Mouse (Mus musculus): ENCODE data around the gene Gm498. TPM values are rescaled to one million over a fixed set of nuclear protein-coding genes. Genes with fewer than 3 reads are reported as not detected.
A peak's percentile ranks its signal among the peaks of the same experiment; 100 is the strongest.

Gm498 gene
- polyA plus RNA-seq, 1 experiment from 2014 or later: not detected

GRCm38 (mm10) chr7:143834972-143835371, 31.7 kb upstream of the Gm498 start:
- H3K9me3 ChIP-seq (ENCODE audit: low read length): no peaks in the 10 kb centered on the region
- no peaks in the 10 kb centered on the region; the same call in 1 of the 2 replicates for H3K36me3 ChIP-seq (replicated peaks; ENCODE audit: insufficient read depth, low read length)
- H3K9ac ChIP-seq (replicated peaks): no peak overlapping the region
- H3K4me1 ChIP-seq (ENCODE audit: insufficient read depth): peaks cover 29% of the 10 kb centered on the region
- no peak for ATAC-seq
- no peak for DNase-seq
- no peak overlapping the region; the same call in 1 of the 2 replicates for H3K27ac ChIP-seq (ENCODE audit: low read depth)
- no peak overlapping the region for H3K4me2 ChIP-seq (ENCODE audit: low read depth, low read length)
- H3K4me3 ChIP-seq (ENCODE audit: low read depth, low read length): no peak overlapping the region
- TF ChIP-seq EP300 (IDR thresholded peaks at IDR 0.05; ENCODE audit: low read depth) (no peak), CTCF (IDR thresholded peaks at IDR 0.05; ENCODE audit: low read depth) (no peak)
- no peaks in the 10 kb centered on the region for H3K27me3 ChIP-seq (ENCODE audit: insufficient read depth, low read length)
- 58% methylated on average over 3 of the region's 3 CpGs for WGBS (ENCODE audit: insufficient replicate concordance)

- H3K4me1 ChIP-seq (ENCODE audit: insufficient read depth): peaks cover 14% of the 10 kb centered on the region
- TF ChIP-seq EP300 (IDR thresholded peaks at IDR 0.05; ENCODE audit: low read depth) (no peak), CTCF (IDR thresholded peaks at IDR 0.05; ENCODE audit: low read depth) (no peak)
- H3K9ac ChIP-seq (replicated peaks): no peak overlapping the region
- WGBS (ENCODE audit: insufficient replicate concordance): 76% methylated on average over 3 of the region's 3 CpGs
- no peak overlapping the region for H3K4me3 ChIP-seq (ENCODE audit: low read depth, low read length)
- no peaks in the 10 kb centered on the region for H3K27me3 ChIP-seq (ENCODE audit: insufficient read depth, low read length)
- H3K36me3 ChIP-seq (replicated peaks; ENCODE audit: insufficient read depth, low read length): peaks cover 18% of the 10 kb centered on the region
- no peaks in the 10 kb centered on the region for H3K9me3 ChIP-seq (ENCODE audit: low read length)
- ATAC-seq: no peak
- no peak overlapping the region for H3K27ac ChIP-seq (ENCODE audit: low read depth)
- no peak overlapping the region for H3K4me2 ChIP-seq (ENCODE audit: low read depth, low read length)
- DNase-seq: no peak
These were observed 28.8 kb upstream of the Gm498 start for GRCm38 (mm10) chr7:143837705-143838358.

DNA sequence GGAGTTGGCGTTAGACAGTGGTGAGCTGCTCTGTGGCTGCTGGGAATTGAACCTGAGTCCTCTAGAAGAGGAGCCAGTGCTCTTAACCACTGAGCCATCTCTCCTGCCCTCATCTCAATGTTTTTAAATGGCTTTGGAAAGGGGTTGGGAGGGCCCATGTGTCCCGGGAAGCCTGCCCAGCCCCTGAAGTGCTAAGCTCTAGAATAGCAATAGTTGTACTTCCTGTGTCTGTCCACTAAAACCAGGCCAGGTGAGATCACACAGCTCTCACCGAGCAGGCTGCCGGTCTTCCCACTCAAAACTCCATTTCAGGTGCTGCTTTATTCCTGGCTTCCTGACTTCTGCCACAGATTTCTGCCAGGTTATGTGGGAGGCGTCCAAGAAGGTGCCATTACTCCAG, 26.5 kb upstream of the Gm498 start:
- no peak overlapping the region for H3K4me3 ChIP-seq (ENCODE audit: low read depth, low read length)
- peaks cover 4% of the 10 kb centered on the region; the same call in 1 of the 2 replicates for H3K4me1 ChIP-seq (ENCODE audit: insufficient read depth)
- no peak overlapping the region for H3K27ac ChIP-seq (ENCODE audit: low read depth)
- no peak for ATAC-seq
- H3K9me3 ChIP-seq (ENCODE audit: low read length): no peaks in the 10 kb centered on the region
- H3K27me3 ChIP-seq (ENCODE audit: insufficient read depth, low read length): no peaks in the 10 kb centered on the region
- H3K4me2 ChIP-seq (ENCODE audit: low read depth, low read length): no peak overlapping the region
- TF ChIP-seq CTCF (IDR thresholded peaks at IDR 0.05; ENCODE audit: low read depth) (no peak), EP300 (IDR thresholded peaks at IDR 0.05; ENCODE audit: low read depth) (no peak)
- no peak overlapping the region for H3K9ac ChIP-seq (replicated peaks)
- DNase-seq: no peak
- H3K36me3 ChIP-seq (replicated peaks; ENCODE audit: insufficient read depth, low read length): peaks cover 34% of the 10 kb centered on the region
- 87% methylated on average over 5 of the region's 5 CpGs for WGBS (ENCODE audit: insufficient replicate concordance)

DNA sequence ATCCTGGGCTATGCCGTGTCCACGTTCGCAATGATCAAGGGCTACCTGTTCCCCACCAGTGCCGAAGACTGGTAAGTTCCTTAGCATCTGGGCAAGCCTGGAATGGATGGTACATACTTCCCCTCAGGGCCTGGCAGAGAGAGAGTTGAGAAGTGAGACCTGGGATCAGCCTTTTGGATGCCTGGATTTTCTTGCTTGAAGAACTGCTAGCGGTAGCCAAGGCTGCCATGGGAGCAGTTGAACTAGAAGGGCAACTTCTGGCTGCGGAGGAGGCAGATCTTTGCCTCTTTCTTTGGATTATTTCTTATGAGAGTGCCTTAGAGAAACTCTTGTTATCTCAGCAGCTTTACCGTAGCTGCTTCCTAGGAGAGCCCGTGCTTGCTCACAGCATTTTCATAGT, 25.3 kb upstream of the Gm498 start:
- H3K36me3 ChIP-seq (replicated peaks; ENCODE audit: insufficient read depth, low read length): peaks cover 40% of the 10 kb centered on the region
- DNase-seq (no peak), ATAC-seq (no peak)
- H3K4me1 ChIP-seq (ENCODE audit: insufficient read depth): no peaks in the 10 kb centered on the region
- no peaks in the 10 kb centered on the region for H3K9me3 ChIP-seq (ENCODE audit: low read length)
- no peak overlapping the region for H3K4me2 ChIP-seq (ENCODE audit: low read depth, low read length)
- H3K27ac ChIP-seq (ENCODE audit: low read depth): no peak overlapping the region
- no peak overlapping the region for H3K9ac ChIP-seq (replicated peaks)
- H3K4me3 ChIP-seq (ENCODE audit: low read depth, low read length): no peak overlapping the region
- no peaks in the 10 kb centered on the region for H3K27me3 ChIP-seq (ENCODE audit: insufficient read depth, low read length)
- WGBS (ENCODE audit: insufficient replicate concordance): 88% methylated on average over 8 of the region's 8 CpGs
- no peak for TF ChIP-seq EP300 (IDR thresholded peaks at IDR 0.05; ENCODE audit: low read depth)
- no peak for TF ChIP-seq CTCF (IDR thresholded peaks at IDR 0.05; ENCODE audit: low read depth)

- Histone ChIP-seq H3K9me3 (ENCODE audit: low read length) (no peaks in the 10 kb centered on the region), H3K27ac (ENCODE audit: low read depth) (no peak overlapping the region), H3K4me2 (ENCODE audit: low read depth, low read length) (no peak overlapping the region), H3K4me1 (ENCODE audit: insufficient read depth) (no peaks in the 10 kb centered on the region), H3K4me3 (ENCODE audit: low read depth, low read length) (no peak overlapping the region), H3K27me3 (ENCODE audit: insufficient read depth, low read length) (no peaks in the 10 kb centered on the region), H3K36me3 (replicated peaks; ENCODE audit: insufficient read depth, low read length) (peaks cover 29% of the 10 kb centered on the region), H3K9ac (replicated peaks) (no peak overlapping the region)
- TF ChIP-seq EP300 (IDR thresholded peaks at IDR 0.05; ENCODE audit: low read depth) (0 out of 2 replicates have a peak, but pooled peaks have one; percentile 38), CTCF (IDR thresholded peaks at IDR 0.05; ENCODE audit: low read depth) (no peak)
- no peak for ATAC-seq
- DNase-seq: no peak
- 45% methylated on average over 5 of the region's 5 CpGs for WGBS (ENCODE audit: insufficient replicate concordance)
These were observed 18.4 kb upstream of the Gm498 start for GRCm38 (mm10) chr7:143848127-143848767.

- no peaks in the 10 kb centered on the region for H3K27me3 ChIP-seq (ENCODE audit: insufficient read depth, low read length)
- no peaks in the 10 kb centered on the region for H3K4me1 ChIP-seq (ENCODE audit: insufficient read depth)
- H3K4me2 ChIP-seq (ENCODE audit: low read depth, low read length): no peak overlapping the region
- ATAC-seq (no peak), DNase-seq (no peak)
- no peak overlapping the region for H3K27ac ChIP-seq (ENCODE audit: low read depth)
- peaks cover 23% of the 10 kb centered on the region for H3K36me3 ChIP-seq (replicated peaks; ENCODE audit: insufficient read depth, low read length)
- 77% methylated on average over 7 of the region's 8 CpGs for WGBS (ENCODE audit: insufficient replicate concordance)
- H3K9me3 ChIP-seq (ENCODE audit: low read length): no peaks in the 10 kb centered on the region
- H3K4me3 ChIP-seq (ENCODE audit: low read depth, low read length): no peak overlapping the region
- TF ChIP-seq CTCF (IDR thresholded peaks at IDR 0.05; ENCODE audit: low read depth): no peak
- TF ChIP-seq EP300 (IDR thresholded peaks at IDR 0.05; ENCODE audit: low read depth): no peak
- H3K9ac ChIP-seq (replicated peaks): no peak overlapping the region
These were observed 17.7 kb upstream of the Gm498 start for GRCm38 (mm10) chr7:143848768-143849482.

All from liver, postnatal 0 days (tissue).